Mouse (Mus musculus) common myeloid progenitor, adult 5-6 weeks (primary cell): ENCODE data around the gene Sucla2. TPM values are rescaled to one million over a fixed set of nuclear protein-coding genes. Genes with fewer than 3 reads are reported as not detected.
A peak's percentile ranks its signal among the peaks of the same experiment; 100 is the strongest.

Experiments used
- ATAC-seq: replicated peaks from 2 replicates; pipeline ENCODE4 v1.8.0; 2016; ENCODE audit warnings: low read depth, mild to moderate bottlenecking, moderate TSS enrichment, inconsistent platforms; ENCODE audit not compliant: poor library complexity, severe bottlenecking
- total RNA-seq: library from RNA; stranded (forward); fragments of 200-1000, 187-1606 nt; gene quantifications from 2 replicates; pipeline ENCODE4 v1.2.3, GENCODE M21; 2017

Sucla2 gene
- total RNA-seq: 116 and 162 TPM in 2 replicates

- peak; percentile 100 for ATAC-seq
These were observed at the start of gene Sucla2 for GRCm38 (mm10) chr14:73524766-73525448. Gene Sucla2 (plus strand): TSS chr14:73525319.

- no peak for ATAC-seq
These were observed 49.6 kb upstream of the Sucla2 start for GRCm38 (mm10) chr14:73475506-73475905.

GRCm38 (mm10) chr14:73476361-73476934, 48.7 kb upstream of the Sucla2 start:
- no peak for ATAC-seq

GRCm38 (mm10) chr14:73477077-73477476, 48.0 kb upstream of the Sucla2 start:
- ATAC-seq: no peak

DNA sequence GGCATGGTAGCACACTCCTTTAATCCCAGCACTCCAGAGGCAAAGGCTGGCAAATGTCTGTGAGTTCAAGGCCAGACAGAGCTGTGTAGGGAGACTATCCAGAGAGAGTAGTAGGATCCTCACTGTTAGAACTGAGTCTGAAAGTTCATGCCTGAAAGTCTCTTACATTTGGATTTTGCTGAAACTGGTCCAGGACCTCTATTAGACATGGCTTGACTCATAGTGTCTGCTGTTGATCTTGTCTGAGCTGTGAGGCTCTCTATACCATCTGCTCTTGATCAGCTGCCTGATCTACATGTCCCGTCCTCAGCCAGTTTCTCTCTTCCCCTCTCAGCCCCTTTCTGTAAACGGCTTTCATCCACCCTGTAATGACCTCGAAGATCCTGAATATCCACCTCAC, 46.8 kb upstream of the Sucla2 start:
- no peak for ATAC-seq

DNA sequence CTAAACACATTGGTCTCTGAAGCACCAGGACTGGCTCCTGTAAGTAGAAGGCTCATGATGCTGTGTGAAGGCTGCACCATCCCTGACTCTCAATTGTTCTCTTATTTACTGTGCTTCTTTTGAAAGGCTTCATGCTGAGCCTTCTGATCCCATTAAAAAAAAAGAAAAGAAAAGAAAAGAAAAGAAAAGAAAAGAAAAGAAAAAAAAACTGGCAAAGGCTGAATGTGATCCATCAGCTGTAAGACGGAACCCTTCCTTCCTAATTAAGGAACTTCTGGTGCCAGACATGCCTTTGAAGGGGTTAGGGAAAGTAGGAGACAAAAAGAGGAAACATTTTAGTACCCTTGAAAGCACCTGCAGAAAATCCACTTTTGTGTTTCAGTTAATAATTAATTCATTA, 45.3 kb upstream of the Sucla2 start:
- ATAC-seq: no peak

GRCm38 (mm10) chr14:73483516-73484229, 41.4 kb upstream of the Sucla2 start:
- ATAC-seq: no peak

GRCm38 (mm10) chr14:73484366-73485110, 40.6 kb upstream of the Sucla2 start:
- no peak for ATAC-seq

DNA sequence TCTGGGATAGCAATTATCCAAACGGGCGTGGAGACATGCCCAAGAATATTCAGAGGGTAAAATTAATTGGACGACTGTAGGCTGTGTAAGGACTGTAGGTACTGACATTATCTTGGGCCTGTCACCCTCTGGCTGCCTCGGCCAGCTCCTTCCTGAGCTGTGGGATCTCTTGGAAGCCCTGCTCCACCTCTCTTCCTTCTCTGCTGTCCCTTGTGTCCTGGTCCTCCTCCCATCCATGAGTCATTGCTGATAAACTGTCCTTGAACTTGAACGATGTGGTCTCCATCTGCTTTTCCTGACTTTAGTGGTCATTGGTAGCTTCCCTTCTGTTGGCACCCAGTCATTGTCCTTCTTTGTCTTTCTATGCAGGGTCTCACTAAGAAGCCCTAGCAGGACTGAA, 38.5 kb upstream of the Sucla2 start:
- ATAC-seq: no peak

DNA sequence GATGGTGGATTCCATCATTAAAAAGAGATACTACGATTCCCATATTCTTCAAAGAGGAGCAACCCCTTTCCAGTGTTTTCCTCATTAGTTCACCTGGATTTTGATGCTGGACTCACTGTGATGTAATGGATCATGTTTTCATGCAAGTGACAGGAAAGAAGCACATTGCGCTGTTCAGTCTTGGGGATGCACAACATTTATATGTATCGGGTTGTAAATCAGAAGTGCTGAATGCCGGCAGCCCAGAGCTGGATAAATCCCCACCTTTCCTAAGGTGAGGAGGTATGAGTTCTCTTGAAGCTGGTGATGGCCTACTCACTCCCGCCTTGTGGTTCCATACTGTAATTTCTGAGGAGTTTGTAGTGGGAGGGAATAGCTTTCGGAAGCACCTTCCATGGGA, 31.8 kb upstream of the Sucla2 start:
- no peak for ATAC-seq

DNA sequence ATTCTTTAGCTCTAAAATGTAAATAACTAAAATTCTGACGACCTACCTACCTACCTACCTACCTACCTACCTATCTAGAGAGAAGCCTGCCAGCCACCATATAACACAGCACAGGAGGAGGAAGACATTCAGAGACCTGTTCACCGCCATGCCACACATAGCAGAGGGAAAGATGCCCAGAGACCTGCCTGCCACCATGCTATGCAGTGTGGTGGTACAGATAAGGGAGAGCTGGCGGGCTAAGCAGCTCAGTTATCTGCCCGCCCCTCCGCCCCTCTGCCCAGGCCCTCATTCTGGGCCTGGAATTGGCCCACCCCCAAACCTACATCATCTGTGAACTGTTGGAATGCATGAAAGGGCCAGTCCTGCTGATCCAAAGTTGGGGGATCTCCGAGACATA, 31.0 kb upstream of the Sucla2 start:
- peak; percentile 74 for ATAC-seq

DNA sequence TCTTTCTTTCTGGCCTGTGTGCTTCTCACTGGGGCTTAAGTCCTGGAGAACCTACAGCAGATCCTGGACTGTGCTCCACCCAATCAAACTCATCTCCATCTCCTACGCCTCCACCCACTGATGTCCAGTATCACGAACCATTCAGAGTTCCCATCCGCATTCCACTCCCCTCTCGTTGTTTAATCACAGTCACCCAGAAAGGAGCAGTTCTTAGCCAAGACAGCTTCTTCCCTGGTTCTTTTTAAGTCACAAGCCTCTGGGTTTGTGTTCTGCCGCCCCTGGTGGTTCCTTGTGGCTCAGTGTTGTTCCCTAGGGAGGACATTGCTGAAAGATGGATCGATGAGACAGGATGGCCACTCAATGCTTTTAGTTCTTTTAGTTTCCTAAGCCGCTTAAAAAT, 29.4 kb upstream of the Sucla2 start:
- ATAC-seq: no peak

- ATAC-seq: no peak
These were observed 23.8 kb upstream of the Sucla2 start for GRCm38 (mm10) chr14:73501283-73501682.

GRCm38 (mm10) chr14:73501721-73502120, 23.4 kb upstream of the Sucla2 start:
- ATAC-seq: no peak

- ATAC-seq: no peak
These were observed 22.4 kb upstream of the Sucla2 start for GRCm38 (mm10) chr14:73502591-73503184.

GRCm38 (mm10) chr14:73503237-73503933, 21.7 kb upstream of the Sucla2 start:
- no peak for ATAC-seq

DNA sequence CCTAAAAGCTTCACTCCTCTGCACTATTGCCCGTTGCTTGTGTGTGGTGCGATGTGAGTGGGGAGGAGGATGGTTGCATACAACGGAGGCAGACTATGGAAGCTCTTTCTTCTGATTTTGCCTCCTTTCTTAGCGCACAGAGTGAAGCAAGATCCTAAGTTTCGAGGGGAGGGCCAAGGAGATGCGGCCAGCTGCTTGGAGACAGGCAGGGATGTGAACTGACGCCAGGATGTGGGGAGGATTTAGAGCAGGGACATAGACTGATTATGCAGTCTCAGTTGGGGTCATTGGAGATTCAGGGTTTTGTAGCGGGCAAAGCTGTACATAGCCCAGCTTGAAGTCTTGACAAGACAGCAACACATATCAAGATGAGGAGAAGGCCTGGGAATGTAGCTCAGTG, 18.8 kb upstream of the Sucla2 start:
- ATAC-seq: no peak

DNA sequence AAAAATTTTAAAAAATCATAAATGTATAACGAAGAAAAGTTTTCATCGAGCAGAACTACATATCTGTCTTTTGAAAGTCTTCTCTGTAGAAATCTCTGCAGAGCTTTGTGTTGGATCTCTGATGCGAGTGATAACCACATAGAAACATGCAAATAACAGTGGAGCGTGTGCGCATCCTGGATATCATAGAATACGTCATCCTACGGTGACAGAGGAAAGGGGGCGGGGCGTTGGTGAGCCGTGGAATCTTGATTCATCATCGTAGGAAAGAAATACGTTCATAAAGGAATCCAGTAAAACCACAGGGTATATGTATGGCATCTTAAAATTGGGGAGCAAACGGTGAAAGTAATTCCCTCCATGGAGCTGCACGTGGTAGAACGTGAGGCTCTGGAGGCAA, 17.9 kb upstream of the Sucla2 start:
- no peak for ATAC-seq

GRCm38 (mm10) chr14:73507702-73508376, 17.3 kb upstream of the Sucla2 start:
- peak; percentile 26 for ATAC-seq
